Mouse (Mus musculus): ENCODE data around the gene Klhdc2.

GRCm38 (mm10) chr12:69253806-69254205 is 42.7 kb upstream of the Klhdc2 start:
- TF ChIP-seq POLR2A (IDR thresholded peaks at IDR 0.05; ENCODE audit: extremely low read depth, insufficient read depth, low read length) (no peak), CTCF (IDR thresholded peaks at IDR 0.05; ENCODE audit: extremely low read depth, insufficient read depth, low read length) (no peak)

Measured in cortical plate, adult 2 months (tissue).